Mouse (Mus musculus): ENCODE results near the gene Ncapd3. TPM values are rescaled to one million over a fixed set of nuclear protein-coding genes. Genes with fewer than 3 reads are reported as not detected.

Ncapd3 gene
- polyA plus RNA-seq, 2 experiments: 33.7 to 40.1 TPM

DNA sequence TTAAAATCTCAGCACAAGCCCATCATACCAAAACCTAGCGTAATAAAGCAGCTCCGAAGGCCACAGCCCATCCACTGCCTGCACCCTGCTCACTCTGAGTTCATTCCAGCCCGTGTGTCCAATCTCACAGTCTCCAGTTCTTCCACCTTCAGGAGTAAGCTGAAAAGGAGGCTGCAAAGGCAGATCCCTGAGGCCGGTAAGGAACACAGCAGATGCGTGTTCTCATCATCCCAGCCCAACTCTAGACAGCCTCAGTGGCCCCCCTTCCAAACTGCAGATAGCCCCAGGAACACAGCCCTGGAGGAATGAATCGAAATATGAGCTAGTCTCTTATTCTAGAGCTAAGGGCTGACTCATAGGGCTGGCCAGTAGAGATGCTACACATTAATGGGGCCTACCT is 71.5 kb downstream of the Ncapd3 start:
- ATAC-seq (ENCODE audit: insufficient read depth): no peak
- no peaks in the 10 kb centered on the region for H3K27me3 ChIP-seq (ENCODE audit: control insufficient read depth, insufficient read depth, low read length)
- WGBS (ENCODE audit: insufficient replicate concordance): 82% methylated on average over 6 of the region's 6 CpGs
- no peaks in the 10 kb centered on the region for H3K9me3 ChIP-seq (ENCODE audit: control insufficient read depth, low read length)
- H3K9ac ChIP-seq (replicated peaks): no peak overlapping the region
- no peaks in the 10 kb centered on the region; a peak in 1 of 4 replicates for H3K4me1 ChIP-seq (replicated peaks; ENCODE audit: control insufficient read depth in 2 of 2, insufficient read depth in 2 of 2, low read length in 1 of 2)
- H3K27ac ChIP-seq: no peak overlapping the region
- H3K36me3 ChIP-seq (replicated peaks; ENCODE audit: control insufficient read depth, insufficient read depth, low read depth): peaks cover 8% of the 10 kb centered on the region
- no peak for DNase-seq (ENCODE audit: low read depth in 3 of 3, low spot score in 3 of 3)
- TF ChIP-seq EP300 (IDR thresholded peaks at IDR 0.05; ENCODE audit: low read depth) (no peak), CTCF (IDR thresholded peaks at IDR 0.05; ENCODE audit: low read depth) (no peak)
- no peak overlapping the region for H3K4me2 ChIP-seq (ENCODE audit: low read depth)
- no peak overlapping the region for H3K4me3 ChIP-seq (ENCODE audit: insufficient read depth in 1 of 2, low read depth in 2 of 2, low read length in 2 of 2)

DNA sequence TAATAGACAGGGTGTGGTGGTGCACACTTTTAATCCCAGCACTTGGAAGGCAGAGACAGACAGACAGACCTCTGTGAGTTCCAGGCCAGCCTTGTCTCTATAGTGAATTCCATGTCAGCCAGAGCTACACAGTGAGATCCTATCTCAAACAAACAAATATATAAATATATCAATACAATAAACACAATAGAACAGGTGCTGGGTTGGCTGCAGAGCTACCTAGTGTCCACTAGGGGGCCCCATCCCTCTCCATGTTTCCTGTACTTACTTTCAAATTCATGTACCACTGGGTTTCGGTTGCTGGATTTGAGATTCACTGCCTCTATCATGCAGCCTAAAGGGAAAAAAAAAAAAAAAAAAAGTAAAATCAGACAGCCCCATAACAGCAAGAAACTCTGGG is 76.1 kb downstream of the Ncapd3 start:
- H3K27me3 ChIP-seq (ENCODE audit: control insufficient read depth, insufficient read depth, low read length): no peaks in the 10 kb centered on the region
- no peaks in the 10 kb centered on the region for H3K9me3 ChIP-seq (ENCODE audit: control insufficient read depth, low read length)
- H3K4me3 ChIP-seq (ENCODE audit: insufficient read depth in 1 of 2, low read depth in 2 of 2, low read length in 2 of 2): no peak overlapping the region
- 44% methylated on average over 1 of the region's 1 CpGs for WGBS (ENCODE audit: insufficient replicate concordance)
- H3K4me2 ChIP-seq (ENCODE audit: low read depth): no peak overlapping the region
- no peak overlapping the region for H3K9ac ChIP-seq (replicated peaks)
- H3K36me3 ChIP-seq (replicated peaks; ENCODE audit: control insufficient read depth, insufficient read depth, low read depth): no peaks in the 10 kb centered on the region
- DNase-seq (ENCODE audit: low read depth in 3 of 3, low spot score in 3 of 3) (no peak), ATAC-seq (ENCODE audit: insufficient read depth) (no peak)
- TF ChIP-seq EP300 (IDR thresholded peaks at IDR 0.05; ENCODE audit: low read depth) (no peak), CTCF (IDR thresholded peaks at IDR 0.05; ENCODE audit: low read depth) (peak; percentile 69)
- 0 out of 4 replicates have a peak, but pooled peaks cover 0 to 5% of the 10 kb centered on the region in 2 experiments for H3K4me1 ChIP-seq (replicated peaks; ENCODE audit: control insufficient read depth in 2 of 2, insufficient read depth in 2 of 2, low read length in 1 of 2)
- H3K27ac ChIP-seq: no peak overlapping the region

DNA sequence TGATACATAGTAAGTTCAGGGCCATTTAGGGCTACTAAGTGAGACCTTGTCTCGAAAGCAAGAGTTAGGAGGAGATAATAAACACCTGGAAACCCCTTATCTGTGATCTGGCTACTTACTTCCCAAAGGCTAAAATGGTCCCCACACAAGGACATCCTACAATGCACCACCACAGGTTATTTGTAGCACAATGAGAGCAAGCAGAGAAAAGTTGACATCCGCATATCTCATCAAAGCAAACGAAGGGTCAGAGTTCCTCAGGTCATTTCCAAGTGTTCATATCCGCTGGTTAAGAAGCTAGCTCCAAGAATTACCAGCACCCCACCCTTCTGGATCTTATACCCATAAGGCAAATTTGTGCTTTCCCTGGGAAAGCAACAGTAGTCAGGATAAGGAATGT is 78.5 kb downstream of the Ncapd3 start:
- ATAC-seq (ENCODE audit: insufficient read depth) (no peak), DNase-seq (ENCODE audit: low read depth in 3 of 3, low spot score in 3 of 3) (no peak)
- H3K4me3 ChIP-seq (ENCODE audit: insufficient read depth in 1 of 2, low read depth in 2 of 2, low read length in 2 of 2): no peak overlapping the region
- 0 out of 4 replicates have a peak, but pooled peaks cover 0 to 5% of the 10 kb centered on the region in 2 experiments for H3K4me1 ChIP-seq (replicated peaks; ENCODE audit: control insufficient read depth in 2 of 2, insufficient read depth in 2 of 2, low read length in 1 of 2)
- TF ChIP-seq CTCF (IDR thresholded peaks at IDR 0.05; ENCODE audit: low read depth) (no peak), EP300 (IDR thresholded peaks at IDR 0.05; ENCODE audit: low read depth) (no peak)
- no peak overlapping the region for H3K4me2 ChIP-seq (ENCODE audit: low read depth)
- H3K9ac ChIP-seq (replicated peaks): no peak overlapping the region
- H3K36me3 ChIP-seq (replicated peaks; ENCODE audit: control insufficient read depth, insufficient read depth, low read depth): no peaks in the 10 kb centered on the region
- H3K9me3 ChIP-seq (ENCODE audit: control insufficient read depth, low read length): no peaks in the 10 kb centered on the region
- no peak overlapping the region for H3K27ac ChIP-seq
- 64% methylated on average over 4 of the region's 4 CpGs for WGBS (ENCODE audit: insufficient replicate concordance)
- no peaks in the 10 kb centered on the region for H3K27me3 ChIP-seq (ENCODE audit: control insufficient read depth, insufficient read depth, low read length)

DNA sequence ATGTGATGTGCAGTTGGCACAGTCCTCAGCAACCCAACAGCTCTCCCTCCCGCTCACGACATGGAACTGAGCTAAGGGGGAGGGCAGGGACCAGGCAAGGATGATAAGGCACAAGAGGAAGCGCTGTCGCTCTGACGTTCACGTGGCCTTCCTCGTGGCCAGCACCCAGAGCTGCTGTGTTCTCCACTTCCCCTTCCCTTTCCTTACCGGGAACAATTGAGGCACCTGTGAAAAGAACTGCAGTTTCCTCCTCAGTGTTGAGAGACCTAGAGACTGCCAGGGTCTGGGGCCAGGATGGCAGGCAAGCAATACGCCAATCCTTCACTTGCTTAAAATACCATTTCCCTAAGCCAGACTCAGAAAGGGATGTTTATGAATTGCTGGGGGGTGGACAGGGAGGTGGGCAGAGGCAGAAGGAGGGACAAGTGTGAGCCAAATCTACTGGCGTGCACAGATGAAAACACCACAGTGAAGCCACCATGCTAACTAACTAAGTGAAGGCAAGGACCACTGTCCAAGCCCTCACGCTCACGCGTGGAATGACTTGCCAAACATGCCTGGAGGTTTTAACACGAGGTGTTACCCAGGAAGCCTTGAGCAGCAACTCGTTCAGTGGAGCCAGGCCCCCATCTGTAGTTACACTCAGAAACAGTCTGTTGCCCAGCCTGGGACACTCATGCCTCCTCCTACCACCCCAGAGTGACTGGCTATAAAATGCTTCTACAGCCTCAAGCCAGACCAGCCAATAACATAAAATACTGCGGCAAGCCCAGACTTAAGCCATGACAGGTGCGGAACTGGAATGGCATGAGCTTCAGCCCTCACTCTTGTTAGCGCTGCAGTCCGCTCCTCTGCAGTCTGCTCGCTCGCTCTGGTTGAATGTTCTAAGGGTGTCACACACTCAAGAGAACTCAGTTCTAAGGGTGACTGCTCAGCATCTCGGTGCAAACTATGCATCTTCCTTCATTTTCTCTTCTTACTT is 79.8 kb downstream of the Ncapd3 start:
- DNase-seq (ENCODE audit: low read depth in 3 of 3, low spot score in 3 of 3) (peak in 2 of 3 experiments; percentile 6 to 11), ATAC-seq (ENCODE audit: insufficient read depth) (peak; percentile 56; the same call in 1 of the 2 replicates)
- 0 out of 4 replicates have a peak, but pooled peaks cover 0 to 5% of the 10 kb centered on the region in 2 experiments for H3K4me1 ChIP-seq (replicated peaks; ENCODE audit: control insufficient read depth in 2 of 2, insufficient read depth in 2 of 2, low read length in 1 of 2)
- 41% methylated on average over 22 of the region's 22 CpGs for WGBS (ENCODE audit: insufficient replicate concordance)
- TF ChIP-seq CTCF (IDR thresholded peaks at IDR 0.05; ENCODE audit: low read depth) (no peak), EP300 (IDR thresholded peaks at IDR 0.05; ENCODE audit: low read depth) (no peak)
- H3K4me3 ChIP-seq (ENCODE audit: insufficient read depth in 1 of 2, low read depth in 2 of 2, low read length in 2 of 2): no peak overlapping the region
- H3K9me3 ChIP-seq (ENCODE audit: control insufficient read depth, low read length): no peaks in the 10 kb centered on the region
- no peak overlapping the region for H3K4me2 ChIP-seq (ENCODE audit: low read depth)
- no peak overlapping the region for H3K27ac ChIP-seq
- H3K36me3 ChIP-seq (replicated peaks; ENCODE audit: control insufficient read depth, insufficient read depth, low read depth): no peaks in the 10 kb centered on the region
- H3K27me3 ChIP-seq (ENCODE audit: control insufficient read depth, insufficient read depth, low read length): no peaks in the 10 kb centered on the region
- no peak overlapping the region for H3K9ac ChIP-seq (replicated peaks)

DNA sequence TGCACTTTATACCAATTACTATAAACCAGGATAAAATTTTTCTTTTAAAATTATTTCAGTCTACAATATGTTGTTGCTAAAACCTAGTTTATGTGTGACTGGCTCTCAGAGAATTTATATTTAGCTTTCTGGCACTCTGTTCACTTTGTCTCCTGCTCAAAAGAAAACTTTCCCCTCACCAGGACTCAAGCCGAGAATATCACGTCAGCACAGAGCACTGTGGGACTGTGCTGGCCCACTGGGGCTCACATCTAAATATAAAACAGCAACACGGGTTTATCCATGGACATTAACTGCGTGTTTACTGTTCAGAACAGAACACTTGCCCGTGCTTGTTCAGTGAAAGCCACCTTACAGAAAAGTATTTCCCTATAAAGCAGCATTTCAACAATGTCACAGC is 80.7 kb downstream of the Ncapd3 start:
- no peak for ATAC-seq (ENCODE audit: insufficient read depth)

More for the DNA sequence above, 80.7 kb downstream of the Ncapd3 start:
- H3K4me2 ChIP-seq (ENCODE audit: low read depth): no peak overlapping the region
- WGBS (ENCODE audit: insufficient replicate concordance): 38% methylated on average over 5 of the region's 5 CpGs
- no peak overlapping the region for H3K4me3 ChIP-seq (ENCODE audit: insufficient read depth in 1 of 2, low read depth in 2 of 2, low read length in 2 of 2)
- no peak overlapping the region for H3K27ac ChIP-seq
- H3K27me3 ChIP-seq (ENCODE audit: control insufficient read depth, insufficient read depth, low read length): no peaks in the 10 kb centered on the region
- no peak for DNase-seq (ENCODE audit: low read depth in 3 of 3, low spot score in 3 of 3)
- no peaks in the 10 kb centered on the region for H3K9me3 ChIP-seq (ENCODE audit: control insufficient read depth, low read length)
- no peaks in the 10 kb centered on the region for H3K36me3 ChIP-seq (replicated peaks; ENCODE audit: control insufficient read depth, insufficient read depth, low read depth)
- TF ChIP-seq EP300 (IDR thresholded peaks at IDR 0.05; ENCODE audit: low read depth) (no peak), CTCF (IDR thresholded peaks at IDR 0.05; ENCODE audit: low read depth) (no peak)
- no peak overlapping the region for H3K9ac ChIP-seq (replicated peaks)
- H3K4me1 ChIP-seq (replicated peaks; ENCODE audit: control insufficient read depth in 2 of 2, insufficient read depth in 2 of 2, low read length in 1 of 2): 0 out of 4 replicates have a peak, but pooled peaks cover 0 to 5% of the 10 kb centered on the region in 2 experiments

All from liver, embryonic 14.5 days (tissue).